ENCODE assay signal across 23 mouse cellular contexts in genomic region chr11:62869201-62869600, GRCm38 (mm10). TPM values are rescaled to one million over a fixed set of nuclear protein-coding genes. Genes with fewer than 3 reads are reported as not detected.
DNase-seq lines count a peak whose midpoint lies in the region; TF ChIP-seq lines count a peak whose summit lies in the region.
"Had no signal": no experiment of that assay in that cellular context is flagged by ENCODE, and none has a peak within 500 bp of the region (broad histone marks: within the 10 kb centered on the region; RNA-seq: fewer than 3 reads in every experiment).

No protein-coding gene starts in this region.

- DNase-seq in layer of hippocampus, adult 2 months (ENCODE audit: low spot score in 2 of 2), result peak; percentile 23 to 37
- DNase-seq in layer of hippocampus, postnatal 10 days (ENCODE audit: low spot score in 2 of 2), result no peak
- peak; percentile 24 for DNase-seq in lung, postnatal 25 days (ENCODE audit: low spot score)
- no peak for DNase-seq in lung, postnatal 10 days
- DNase-seq in brain, adult 2 months (ENCODE audit: low read depth, low spot score), result peak; percentile 21
- no peak for DNase-seq in left cerebral cortex, postnatal 36 days (ENCODE audit: low spot score in 2 of 2)
- DNase-seq in kidney, postnatal 25 days, result no peak
- DNase-seq: adrenal gland, adult 8-10 months; adrenal gland, postnatal 36 days; cerebellum, adult 11-12 months; cerebellum, adult 9-10 months; cerebellum, postnatal 25 days; gastrocnemius, adult 2 months; gastrocnemius, postnatal 36 days; heart, adult 18-20 months; heart, postnatal 10 days; heart, postnatal 4 days had no signal

- H3K4me3 ChIP-seq in layer of hippocampus, adult 2 months, result no peak overlapping the region
- H3K4me3 ChIP-seq: embryonic facial prominence, embryonic 13.5 days; erythroblast, embryonic 14.5 days; forebrain, embryonic 10.5 days; gastrocnemius, adult 2 months; heart, embryonic 10.5 days; hindbrain, embryonic 12.5 days had no signal

- intact Hi-C loops in left cerebral cortex, postnatal 36 days (cut with DNase I), result no loop called here

- H3K27ac ChIP-seq in layer of hippocampus, adult 2 months, result peak overlapping the region; percentile 59; the same call in 1 of the 2 replicates
- H3K27ac ChIP-seq: embryonic facial prominence, embryonic 13.5 days; forebrain, embryonic 10.5 days; gastrocnemius, adult 2 months; heart, embryonic 10.5 days; hindbrain, embryonic 12.5 days had no signal

- no peak for TF ChIP-seq CTCF in layer of hippocampus, adult 2 months (conservative IDR thresholded peaks at IDR 0.05)

RNA-seq across cellular contexts. Expression of gene Tvp23b, which starts 10.1 kb away (rescaled TPM):
- 10 to 100 TPM; 27.6 to 30.5 TPM for total RNA-seq in layer of hippocampus, adult 2 months (2021)
- total RNA-seq in layer of hippocampus, postnatal 10 days (2021), result 10 to 100 TPM; 24.5 to 25.3 TPM
- total RNA-seq in left cerebral cortex, postnatal 36 days (2021), result 10 to 100 TPM; 29.4 to 29.6 TPM

RNA-seq across cellular contexts. Expression of gene Fbxw10, which starts 22.3 kb away (rescaled TPM):
- 1 to 10 TPM; 1.9 to 2.6 TPM for total RNA-seq in layer of hippocampus, adult 2 months (2021)
- total RNA-seq in layer of hippocampus, postnatal 10 days (2021), result under 1 TPM; 0.51 to 0.53 TPM
- total RNA-seq in left cerebral cortex, postnatal 36 days (2021), result under 1 TPM; 0.39 to 0.74 TPM

RNA-seq across cellular contexts. Expression of gene Trim16, which starts 49.2 kb away (rescaled TPM):
- total RNA-seq in layer of hippocampus, adult 2 months (2021), result 1 to 10 TPM; 1.4 to 1.6 TPM
- 1 to 10 TPM; 5.3 to 5.5 TPM for total RNA-seq in layer of hippocampus, postnatal 10 days (2021)
- 1 to 10 TPM; 2.3 to 2.4 TPM for total RNA-seq in left cerebral cortex, postnatal 36 days (2021)
- total RNA-seq: CH12.LX had no signal

Comparison
In these comparisons a context has a peak if more than half of its experiments do, and no peak if none do; other contexts are left out.
1. DNase-seq: peak in layer of hippocampus, adult 2 months (2 of 2), lung, postnatal 25 days (single experiment) and brain, adult 2 months (single experiment); none in layer of hippocampus, postnatal 10 days (0 of 2), lung, postnatal 10 days (single experiment), left cerebral cortex, postnatal 36 days (0 of 2) and kidney, postnatal 25 days (0 of 2).